Mouse (Mus musculus) testis, adult 2 months (tissue): ENCODE results near the gene Lrrc47. TPM values are rescaled to one million over a fixed set of nuclear protein-coding genes. Genes with fewer than 3 reads are reported as not detected.

Experiments
- H3K27ac ChIP-seq: fragments of 200-500 bp; 2 replicates; pipeline ENCODE4 v1.5.1; 2012; ENCODE audit warnings: low read depth, low read length; ENCODE audit not compliant: control insufficient read depth, insufficient read depth
- H3K27me3 ChIP-seq: fragments of 200-500 bp; 2 replicates; pipeline ENCODE4 v1.6.1; 2012; ENCODE audit warnings: mild to moderate bottlenecking, low read length, moderate library complexity; ENCODE audit not compliant: control insufficient read depth, insufficient read depth
- H3K36me3 ChIP-seq: fragments of 200-500 bp; 2 replicates; pipeline ENCODE4 v1.6.1; 2012; ENCODE audit warnings: mild to moderate bottlenecking, low read length; ENCODE audit not compliant: control insufficient read depth, insufficient read depth
- H3K4me1 ChIP-seq: fragments of 200-500 bp; 2 replicates; pipeline ENCODE4 v1.6.1; 2012; ENCODE audit warnings: low read length; ENCODE audit not compliant: control insufficient read depth, insufficient read depth
- H3K4me3 ChIP-seq: fragments of 200-500 bp; 2 replicates; pipeline ENCODE4 v1.5.1; 2012; ENCODE audit warnings: low read depth, mild to moderate bottlenecking, low read length, moderate library complexity, mixed read lengths; ENCODE audit not compliant: control insufficient read depth
- CTCF ChIP-seq: fragments of 200-500 bp; IDR thresholded peaks from 2 replicates; pipeline ENCODE4 v1.5.1; 2012; ENCODE audit warnings: low read depth, mild to moderate bottlenecking, inconsistent platforms, low read length, moderate library complexity; ENCODE audit not compliant: control insufficient read depth, insufficient read depth, insufficient replicate concordance
- POLR2A ChIP-seq: fragments of 200-500 bp; IDR thresholded peaks from 2 replicates; pipeline ENCODE4 v1.6.1; 2012; ENCODE audit warnings: low read depth, mild to moderate bottlenecking, inconsistent platforms, low read length, moderate library complexity; ENCODE audit not compliant: control insufficient read depth
- polyA plus RNA-seq: library from polyadenylated mRNA; depleted of rRNA; stranded (reverse); fragments of >200 nt; gene quantifications from 2 replicates; pipeline ENCODE4 v1.2.3, GENCODE M21; 2012

The Lrrc47 gene
- polyA plus RNA-seq, 1 experiment, result 58.8 TPM

DNA sequence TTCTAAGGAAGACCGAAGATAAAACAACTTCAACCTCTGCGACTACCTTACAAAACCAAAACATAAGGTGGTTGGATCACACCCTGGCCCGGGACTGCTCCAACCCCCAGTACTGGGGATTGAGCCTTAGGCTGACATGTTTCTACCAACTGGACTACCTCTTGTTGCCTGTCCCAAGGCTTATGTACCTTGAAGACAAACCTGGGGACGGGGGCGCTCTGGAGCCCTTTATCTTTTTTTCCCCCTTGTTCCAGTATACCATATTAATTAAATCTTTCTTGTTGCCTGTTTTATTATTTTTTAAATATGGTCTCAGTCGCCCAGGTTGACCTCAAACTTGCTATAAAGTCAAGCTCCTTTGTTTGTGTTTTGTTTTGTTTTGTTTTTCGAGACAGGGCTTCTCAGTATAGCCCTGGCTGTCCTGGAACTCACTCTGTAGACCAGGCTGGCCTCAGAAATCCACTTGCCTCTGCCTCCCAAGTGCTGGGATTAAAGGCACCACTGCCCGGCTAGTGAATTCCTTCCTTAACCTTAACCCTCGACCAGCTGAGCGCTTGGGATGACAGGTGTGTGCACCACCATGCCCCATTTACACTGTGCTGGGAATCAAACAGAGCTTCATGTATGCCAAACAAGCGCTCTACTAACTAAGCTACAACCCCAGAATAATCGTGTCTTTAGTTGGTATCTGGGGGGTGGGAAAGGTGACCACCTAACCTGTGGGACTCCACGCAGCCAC lies 455 bp upstream of the Lrrc47 start:
- TF ChIP-seq CTCF (no peak), POLR2A (no peak)
- Histone ChIP-seq H3K4me1 (peaks cover 8% of the 10 kb centered on the region), H3K4me3 (peak overlapping the region; percentile 98), H3K36me3 (no peaks in the 10 kb centered on the region; the same call in 1 of the 2 replicates), H3K27me3 (no peaks in the 10 kb centered on the region), H3K27ac (peak overlapping the region; percentile 30)

DNA sequence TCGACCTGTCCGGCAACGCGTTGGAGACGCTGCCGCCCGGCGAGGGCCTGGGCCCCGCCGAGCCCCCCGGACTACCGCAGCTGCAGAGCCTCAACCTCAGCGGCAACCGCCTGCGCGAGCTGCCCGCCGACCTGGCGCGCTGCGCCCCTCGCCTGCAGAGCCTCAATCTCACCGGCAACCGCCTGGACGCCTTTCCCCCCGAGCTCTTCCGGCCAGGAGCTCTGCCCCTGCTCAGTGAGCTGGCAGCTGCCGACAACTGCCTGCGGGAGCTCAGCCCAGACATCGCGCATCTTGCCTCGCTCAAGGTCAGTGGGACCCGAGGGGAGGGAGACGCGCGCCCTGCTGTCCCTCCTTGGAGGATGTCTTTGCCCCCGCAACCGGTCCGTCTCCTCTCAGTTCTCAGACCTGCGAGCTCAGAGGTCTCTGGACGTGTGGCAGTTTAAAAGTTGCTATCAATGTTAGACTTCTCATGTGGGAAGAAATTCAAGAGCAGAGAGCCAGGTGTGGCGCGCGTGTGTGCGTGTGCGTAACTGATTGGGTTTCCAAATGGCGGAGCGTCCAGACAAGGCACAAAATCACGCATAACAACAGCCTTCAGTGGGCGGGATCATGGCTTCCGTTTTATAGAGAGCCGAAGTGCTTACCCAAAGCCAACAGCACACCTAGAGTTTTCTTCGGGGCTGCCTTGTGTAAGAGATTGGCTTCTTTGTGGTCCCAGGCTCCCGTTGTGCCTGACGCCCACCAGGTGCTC lies 776 bp downstream of the Lrrc47 start:
- peak overlapping the region; percentile 70 for H3K27ac ChIP-seq
- peaks cover 8% of the 10 kb centered on the region for H3K4me1 ChIP-seq
- TF ChIP-seq POLR2A (no peak), CTCF (no peak)
- H3K27me3 ChIP-seq, result no peaks in the 10 kb centered on the region
- H3K36me3 ChIP-seq, result no peaks in the 10 kb centered on the region; the same call in 1 of the 2 replicates
- peak overlapping the region; percentile 98 for H3K4me3 ChIP-seq

DNA sequence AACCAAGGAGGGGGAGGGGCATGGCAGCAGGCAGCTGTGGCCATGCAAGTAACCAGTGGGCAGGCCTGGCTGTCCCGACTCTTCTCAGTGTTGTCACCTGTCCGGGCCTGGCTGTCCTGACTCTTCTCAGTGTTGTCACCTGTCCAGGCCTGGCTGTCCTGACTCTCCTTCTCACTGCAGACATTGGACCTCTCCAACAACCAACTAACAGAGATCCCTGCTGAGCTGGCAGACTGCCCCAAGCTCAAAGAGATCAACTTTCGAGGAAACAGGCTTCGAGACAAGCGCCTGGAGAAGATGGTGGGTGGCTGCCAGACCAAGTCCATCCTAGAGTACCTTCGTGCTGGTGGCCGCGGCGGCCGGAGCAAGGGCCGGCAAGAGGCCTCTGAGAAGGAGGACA lies 3.9 kb downstream of the Lrrc47 start:
- peaks cover 8% of the 10 kb centered on the region for H3K4me1 ChIP-seq
- no peaks in the 10 kb centered on the region for H3K27me3 ChIP-seq
- TF ChIP-seq CTCF, result no peak
- TF ChIP-seq POLR2A, result no peak
- H3K4me3 ChIP-seq, result no peak overlapping the region
- H3K27ac ChIP-seq, result no peak overlapping the region
- no peaks in the 10 kb centered on the region; the same call in 1 of the 2 replicates for H3K36me3 ChIP-seq

DNA sequence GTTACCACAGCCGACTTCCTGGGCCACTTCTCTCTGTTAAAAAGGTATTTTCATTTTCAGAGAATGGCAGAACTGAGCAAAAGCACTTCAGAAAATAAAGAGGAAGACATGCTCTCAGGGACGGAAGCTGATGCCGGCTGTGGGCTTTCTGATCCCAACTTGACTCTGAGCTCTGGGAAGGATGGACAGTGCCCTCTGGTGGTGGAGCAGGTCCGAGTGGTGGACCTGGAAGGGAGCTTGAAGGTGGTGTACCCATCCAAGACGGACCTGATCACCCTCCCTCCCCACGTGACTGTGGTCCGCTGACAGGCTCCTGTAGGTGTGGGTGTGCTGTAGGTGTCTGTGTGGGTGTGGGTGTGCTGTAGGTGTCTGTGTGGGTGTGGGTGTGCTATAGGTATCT lies 8.0 kb downstream of the Lrrc47 start:
- Histone ChIP-seq H3K36me3 (no peaks in the 10 kb centered on the region; the same call in 1 of the 2 replicates), H3K4me1 (peaks cover 3% of the 10 kb centered on the region)

DNA sequence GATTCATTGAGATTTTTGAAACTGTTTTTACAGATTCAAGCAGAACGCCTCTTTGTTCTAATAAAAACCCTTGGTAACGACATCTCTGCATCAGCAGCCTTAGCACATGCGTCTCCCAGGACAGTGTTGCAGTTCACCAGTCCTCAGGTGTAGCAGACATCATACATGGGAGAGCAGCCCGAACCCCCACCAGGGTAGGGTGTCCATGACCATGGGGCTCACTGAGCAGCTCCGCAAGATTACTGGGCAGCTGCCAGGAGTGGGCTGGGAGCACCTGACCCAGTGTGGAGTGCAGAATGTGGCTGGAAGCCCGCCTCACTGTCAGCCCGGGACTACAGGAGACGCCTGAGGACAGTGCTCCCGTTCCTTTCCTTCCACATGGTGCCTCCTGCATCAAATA lies 9.9 kb downstream of the Lrrc47 start:
- no peaks in the 10 kb centered on the region; the same call in 1 of the 2 replicates for H3K36me3 ChIP-seq
- no peaks in the 10 kb centered on the region for H3K27me3 ChIP-seq
- TF ChIP-seq CTCF, result no peak
- peak; percentile 20; the same call in 1 of the 2 replicates for TF ChIP-seq POLR2A

More for the DNA sequence above, 8.0 kb downstream of the Lrrc47 start:
- H3K27ac ChIP-seq, result no peak overlapping the region
- no peaks in the 10 kb centered on the region for H3K27me3 ChIP-seq
- TF ChIP-seq POLR2A (no peak), CTCF (peak; percentile 57; the same call in 1 of the 2 replicates)
- no peak overlapping the region for H3K4me3 ChIP-seq

DNA sequence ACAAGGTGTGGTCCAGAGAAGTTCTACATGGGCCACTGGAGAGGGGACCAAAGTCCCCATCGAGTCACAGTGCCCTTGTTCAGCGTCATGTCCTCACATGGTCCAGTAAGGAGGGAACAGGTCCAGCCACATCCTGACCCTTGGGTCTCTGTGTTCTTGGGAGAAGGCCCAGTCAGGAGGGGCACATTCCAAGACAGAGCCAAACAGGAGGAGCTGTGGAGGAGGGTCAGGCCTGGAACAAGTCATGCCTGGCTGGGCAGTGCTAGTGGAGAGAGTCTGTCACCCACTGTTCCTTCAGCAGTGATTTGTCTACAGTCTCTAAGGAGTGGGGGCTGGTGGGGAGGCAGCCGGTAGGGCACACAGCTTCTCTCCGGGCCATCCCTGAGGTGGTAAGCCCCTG lies 10.9 kb downstream of the Lrrc47 start:
- Histone ChIP-seq H3K27ac (peak overlapping the region; percentile 57), H3K27me3 (no peaks in the 10 kb centered on the region), H3K4me1 (peaks cover 12% of the 10 kb centered on the region), H3K4me3 (no peak overlapping the region), H3K36me3 (no peaks in the 10 kb centered on the region; the same call in 1 of the 2 replicates)
- no peak for TF ChIP-seq POLR2A
- TF ChIP-seq CTCF, result no peak

More for the DNA sequence above, 9.9 kb downstream of the Lrrc47 start:
- Histone ChIP-seq H3K27ac (no peak overlapping the region; the same call in 1 of the 2 replicates), H3K4me3 (no peak overlapping the region), H3K4me1 (peaks cover 12% of the 10 kb centered on the region)

DNA sequence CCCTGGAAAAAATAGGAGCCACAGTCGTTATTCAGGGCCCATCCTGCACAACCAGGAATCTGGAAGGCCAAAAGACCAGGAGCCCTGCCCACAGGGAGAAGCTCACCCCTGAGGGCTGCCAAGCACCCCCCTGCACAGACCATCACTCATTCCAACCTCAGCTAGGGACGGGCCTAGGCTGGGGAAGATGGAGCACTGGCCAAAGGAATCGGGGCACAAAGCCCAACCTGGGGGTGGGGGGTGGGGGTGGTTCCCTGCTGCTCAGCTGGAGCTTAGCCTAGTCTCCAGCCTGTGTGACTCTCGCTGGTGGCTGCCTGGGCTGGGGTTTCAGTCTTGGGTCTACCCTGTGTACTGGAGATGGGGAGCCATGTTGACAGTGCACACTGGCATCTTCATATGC lies 11.3 kb downstream of the Lrrc47 start:
- Histone ChIP-seq H3K4me1 (peaks cover 12% of the 10 kb centered on the region), H3K27ac (peak overlapping the region; percentile 46), H3K4me3 (no peak overlapping the region), H3K36me3 (no peaks in the 10 kb centered on the region; the same call in 1 of the 2 replicates), H3K27me3 (no peaks in the 10 kb centered on the region)
- TF ChIP-seq CTCF, result no peak
- TF ChIP-seq POLR2A, result no peak
